Mouse (Mus musculus): ENCODE measurements around the gene Rgsl1.

GRCm38 (mm10) chr1:153842121-153842740, 1.7 kb downstream of the Rgsl1 start:
- no peak for TF ChIP-seq CTCF (conservative IDR thresholded peaks at IDR 0.05; ENCODE audit: insufficient read depth, insufficient read length, low read depth, low read length)
- TF ChIP-seq POLR2A (IDR thresholded peaks at IDR 0.05; ENCODE audit: low read depth, low read length): no peak
